Mouse (Mus musculus): ENCODE data around the gene Rsf1.

GRCm38 (mm10) chr7:97650729-97651128 lies 71.0 kb downstream of the Rsf1 start:
- TF ChIP-seq CTCF (IDR thresholded peaks at IDR 0.05; ENCODE audit: control insufficient read depth, insufficient read depth, insufficient read length) (no peak), MAX (IDR thresholded peaks at IDR 0.05) (no peak)
